Mouse (Mus musculus) midbrain, embryonic 11.5 days (tissue): ENCODE measurements around the gene Casz1. TPM values are rescaled to one million over a fixed set of nuclear protein-coding genes. Genes with fewer than 3 reads are reported as not detected.

Experiments
- ATAC-seq: fragments of 200-750 bp; cut with Nextera tagmentation; 2 replicates; pipeline ENCODE4 v1.8.0; 2017; ENCODE audit warnings: moderate TSS enrichment, moderate library complexity; ENCODE audit not compliant: low FRiP score
- DNase-seq: peaks from one replicate; pipeline ENCODE4 v3.0.0; 2015; ENCODE audit warnings: low spot score; ENCODE audit errors: missing footprints
- H3K27ac ChIP-seq: fragments of 300-500 bp; sonication (generic); 2 replicates; pipeline ENCODE4 v1.5.1; 2014; ENCODE audit warnings: low read depth, low read length
- H3K27me3 ChIP-seq: fragments of 300-500 bp; sonication (generic); 2 replicates; pipeline ENCODE4 v1.6.1; 2014; ENCODE audit warnings: mild to moderate bottlenecking, low read length, moderate library complexity, mixed read lengths; ENCODE audit not compliant: control insufficient read depth, insufficient read depth
- H3K36me3 ChIP-seq: fragments of 300-500 bp; sonication (generic); 2 replicates; pipeline ENCODE4 v1.6.1; 2014; ENCODE audit warnings: mild to moderate bottlenecking, low read length, moderate library complexity, mixed read lengths; ENCODE audit not compliant: control insufficient read depth, insufficient read depth
- H3K4me1 ChIP-seq: fragments of 300-500 bp; sonication (generic); 2 replicates; pipeline ENCODE4 v1.6.1; 2014; ENCODE audit warnings: low read length; ENCODE audit not compliant: control insufficient read depth, insufficient read depth
- H3K4me2 ChIP-seq: fragments of 300-500 bp; sonication (generic); 2 replicates; pipeline ENCODE4 v1.6.1; 2014; ENCODE audit warnings: mild to moderate bottlenecking, moderate library complexity
- H3K4me3 ChIP-seq: fragments of 300-500 bp; sonication (generic); 2 replicates; pipeline ENCODE4 v1.5.1; 2014; ENCODE audit warnings: low read depth, low read length
- H3K9ac ChIP-seq: fragments of 300-500 bp; sonication (generic); 2 replicates; pipeline ENCODE4 v1.6.1; 2014; ENCODE audit warnings: low read length
- H3K9me3 ChIP-seq: fragments of 300-500 bp; sonication (generic); 2 replicates; pipeline ENCODE4 v1.6.1; 2016; ENCODE audit warnings: low read length; ENCODE audit not compliant: control insufficient read depth
- WGBS: fragments of 180-500 bp; shearing (Covaris S2); extraction: QIAGEN DNeasy Blood & Tissue Kit; methylation state at CpG from one replicate; pipeline ENCODE4 v1.1.7; 2014; 5-methylcytosine and 5-hydroxymethylcytosine counted together
- polyA plus RNA-seq: library from polyadenylated mRNA; unstranded; fragments of >200 nt; fragmentation: Nextera tagmentation; extraction: Ambion mirVana; gene quantifications from 2 replicates; pipeline ENCODE4 v1.2.1, GENCODE M21; 2014

Gene Casz1
- polyA plus RNA-seq, 1 experiment from 2014 or later: 1.6 TPM

DNA sequence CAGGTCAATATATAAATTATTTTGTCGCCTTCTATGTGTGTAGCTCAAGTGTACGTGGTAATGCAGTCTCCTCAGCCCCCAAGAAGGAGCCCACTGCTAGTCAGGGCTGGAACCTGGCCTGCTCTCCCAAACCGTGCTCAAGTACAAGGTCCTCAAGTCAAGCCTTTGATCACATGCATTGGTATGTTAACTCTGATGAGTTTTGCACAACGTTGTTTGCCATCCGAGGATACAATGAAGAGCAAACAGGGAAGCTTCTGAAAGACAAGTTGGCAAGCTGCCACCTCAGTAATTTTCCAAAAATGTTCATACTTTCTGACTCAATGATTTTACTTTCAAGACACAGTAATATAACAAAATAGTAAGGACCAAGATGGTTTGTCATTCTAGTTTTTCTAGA lies 189.7 kb downstream of the Casz1 start:
- Histone ChIP-seq H3K36me3 (no peaks in the 10 kb centered on the region), H3K27me3 (no peaks in the 10 kb centered on the region), H3K27ac (no peak overlapping the region), H3K4me1 (no peaks in the 10 kb centered on the region), H3K4me3 (no peak overlapping the region), H3K4me2 (no peak overlapping the region), H3K9me3 (no peaks in the 10 kb centered on the region), H3K9ac (no peak overlapping the region)
- no peak for ATAC-seq
- DNase-seq: no peak
- 89% methylated on average over 5 of the region's 5 CpGs for WGBS

DNA sequence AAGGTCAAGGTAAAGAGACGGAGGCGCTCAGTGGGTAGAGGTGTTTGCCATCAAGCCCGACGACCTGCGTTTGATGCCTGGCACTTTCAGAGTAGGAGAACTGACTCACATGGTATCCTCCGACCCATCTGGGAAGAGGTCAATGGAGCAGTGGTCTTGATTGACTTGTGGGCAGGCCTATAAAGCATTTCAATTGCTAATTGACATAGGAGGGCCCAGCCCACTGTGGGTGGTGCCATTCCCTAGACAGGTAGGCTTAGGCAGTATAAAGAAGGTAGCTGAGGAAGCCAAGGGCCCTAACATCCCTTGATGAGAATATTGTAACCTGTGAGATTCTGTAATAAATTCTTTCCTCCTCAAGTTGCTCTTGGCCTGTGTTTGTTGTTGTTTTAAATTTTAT lies 196.5 kb downstream of the Casz1 start:
- Histone ChIP-seq H3K36me3 (no peaks in the 10 kb centered on the region), H3K9me3 (no peaks in the 10 kb centered on the region), H3K4me1 (no peaks in the 10 kb centered on the region), H3K27me3 (no peaks in the 10 kb centered on the region), H3K4me2 (no peak overlapping the region), H3K27ac (no peak overlapping the region), H3K4me3 (no peak overlapping the region), H3K9ac (no peak overlapping the region)
- ATAC-seq: no peak
- no peak for DNase-seq
- 91% methylated on average over 6 of the region's 6 CpGs for WGBS

DNA sequence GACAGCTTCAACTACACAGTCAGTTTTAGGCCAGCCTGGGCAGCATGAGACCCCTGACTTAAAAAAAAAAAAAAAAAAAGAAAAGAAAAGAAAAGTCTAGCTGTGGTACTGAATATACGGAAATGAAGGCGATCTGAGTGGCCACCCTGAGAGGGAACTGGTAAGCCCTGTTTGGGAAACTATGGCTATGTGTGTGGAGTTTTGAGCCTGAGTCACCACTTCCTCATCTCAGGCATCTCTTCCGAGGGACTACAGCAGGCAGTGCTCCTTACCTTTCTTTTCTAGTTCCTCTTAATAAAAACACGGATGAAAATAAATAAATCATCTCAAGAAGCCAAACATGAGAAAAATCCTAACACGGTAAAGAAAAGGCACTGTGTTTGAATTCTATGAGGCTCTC lies 197.3 kb downstream of the Casz1 start:
- Histone ChIP-seq H3K9me3 (no peaks in the 10 kb centered on the region), H3K9ac (no peak overlapping the region), H3K27ac (no peak overlapping the region), H3K4me3 (no peak overlapping the region), H3K4me1 (no peaks in the 10 kb centered on the region), H3K4me2 (no peak overlapping the region), H3K27me3 (no peaks in the 10 kb centered on the region), H3K36me3 (no peaks in the 10 kb centered on the region)
- DNase-seq (no peak), ATAC-seq (no peak)
- WGBS: 92% methylated on average over 5 of the region's 5 CpGs

DNA sequence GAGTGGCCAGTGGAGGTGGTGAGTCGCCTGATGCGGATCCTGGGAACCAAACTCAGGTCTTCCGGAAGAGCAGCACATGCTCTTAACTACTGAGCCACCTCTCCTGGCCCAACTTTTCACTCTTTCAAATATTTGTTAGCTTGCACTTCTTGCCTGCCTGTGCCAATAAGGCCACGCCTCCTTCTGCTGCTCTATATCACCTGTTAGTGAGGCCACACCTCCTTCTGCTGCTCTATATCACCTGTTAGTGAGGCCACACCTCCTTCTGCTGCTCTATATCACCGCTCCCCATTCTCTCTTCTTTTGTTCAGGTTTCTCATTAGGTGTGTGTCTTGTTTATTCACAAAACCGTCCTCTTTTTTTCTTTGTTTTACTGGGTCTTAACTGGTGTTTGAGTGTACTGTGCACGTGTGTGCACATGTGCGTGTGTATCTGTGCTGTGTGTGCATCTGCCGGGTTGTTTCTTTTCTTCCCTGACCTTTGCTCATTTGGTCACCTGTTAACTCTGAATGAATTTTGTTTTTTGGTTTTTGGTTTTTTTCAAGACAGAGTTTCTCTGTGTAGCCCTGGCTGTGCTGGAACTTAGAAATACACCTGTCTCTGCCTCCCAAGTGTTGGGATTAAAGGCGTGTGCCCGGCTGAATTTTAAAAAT lies 198.3 kb downstream of the Casz1 start:
- H3K4me3 ChIP-seq: no peak overlapping the region
- no peaks in the 10 kb centered on the region for H3K27me3 ChIP-seq
- no peaks in the 10 kb centered on the region for H3K36me3 ChIP-seq
- no peak overlapping the region for H3K9ac ChIP-seq
- H3K4me1 ChIP-seq: no peaks in the 10 kb centered on the region
- no peak overlapping the region for H3K4me2 ChIP-seq
- no peak overlapping the region for H3K27ac ChIP-seq
- no peak for ATAC-seq
- no peaks in the 10 kb centered on the region for H3K9me3 ChIP-seq
- no peak for DNase-seq
- WGBS: 91% methylated on average over 11 of the region's 11 CpGs

Other genes starting within 250 kb of the Casz1 start
- 101 and 107 TPM in 2 replicates for gene Exosc10, start 246.0 kb upstream of the Casz1 start, polyA plus RNA-seq
- 146 and 163 TPM in 2 replicates for gene Srm, start 212.9 kb upstream of the Casz1 start, polyA plus RNA-seq
- gene Masp2, start 201.9 kb upstream of the Casz1 start, polyA plus RNA-seq: 0.25 TPM in 1 of 2 replicates, not detected in the other
- gene Tardbp, start 177.4 kb upstream of the Casz1 start, polyA plus RNA-seq: 216 and 221 TPM in 2 replicates
- gene Gm572, start 161.1 kb upstream of the Casz1 start, polyA plus RNA-seq: not detected in 2 replicates